Mouse (Mus musculus): ENCODE results near the gene Peli3.
A peak's percentile ranks its signal among the peaks of the same experiment; 100 is the strongest.

The Peli3 gene

DNA sequence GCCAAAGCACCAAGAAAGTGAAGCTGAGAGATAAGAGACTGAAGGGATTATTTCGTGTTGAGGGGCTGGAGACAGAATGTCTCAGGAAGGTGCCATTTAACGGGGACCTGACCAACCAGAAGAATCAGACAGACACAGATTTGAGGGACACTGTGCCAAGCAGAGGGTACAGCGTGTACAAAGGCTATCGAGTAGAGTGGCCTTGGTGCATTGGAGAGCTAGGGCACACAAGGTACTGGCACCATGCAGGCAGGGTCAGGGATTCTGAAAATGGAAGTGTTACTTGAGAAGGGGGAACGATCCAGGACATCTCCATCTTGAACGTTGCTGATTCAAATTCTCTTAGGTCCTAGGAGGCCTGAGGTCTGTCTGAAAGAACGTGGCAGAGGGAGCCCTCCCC lies 33.6 kb downstream of the Peli3 start:
- DNase-seq (ENCODE audit: low spot score): no peak

GRCm38 (mm10) chr19:4908107-4908506 lies 34.8 kb downstream of the Peli3 start:
- DNase-seq (ENCODE audit: low spot score): no peak

- DNase-seq (ENCODE audit: low spot score): peak; percentile 77
Measured at GRCm38 (mm10) chr19:4905979-4906794, 36.7 kb downstream of the Peli3 start, which contains the start of gene Bbs1. TSS of gene Bbs1 (minus strand) at chr19:4906628.

- no peak for DNase-seq (ENCODE audit: low spot score)
Measured at GRCm38 (mm10) chr19:4899888-4900287, 43.0 kb downstream of the Peli3 start.

GRCm38 (mm10) chr19:4898972-4899371 lies 44.0 kb downstream of the Peli3 start:
- no peak for DNase-seq (ENCODE audit: low spot score)

DNA sequence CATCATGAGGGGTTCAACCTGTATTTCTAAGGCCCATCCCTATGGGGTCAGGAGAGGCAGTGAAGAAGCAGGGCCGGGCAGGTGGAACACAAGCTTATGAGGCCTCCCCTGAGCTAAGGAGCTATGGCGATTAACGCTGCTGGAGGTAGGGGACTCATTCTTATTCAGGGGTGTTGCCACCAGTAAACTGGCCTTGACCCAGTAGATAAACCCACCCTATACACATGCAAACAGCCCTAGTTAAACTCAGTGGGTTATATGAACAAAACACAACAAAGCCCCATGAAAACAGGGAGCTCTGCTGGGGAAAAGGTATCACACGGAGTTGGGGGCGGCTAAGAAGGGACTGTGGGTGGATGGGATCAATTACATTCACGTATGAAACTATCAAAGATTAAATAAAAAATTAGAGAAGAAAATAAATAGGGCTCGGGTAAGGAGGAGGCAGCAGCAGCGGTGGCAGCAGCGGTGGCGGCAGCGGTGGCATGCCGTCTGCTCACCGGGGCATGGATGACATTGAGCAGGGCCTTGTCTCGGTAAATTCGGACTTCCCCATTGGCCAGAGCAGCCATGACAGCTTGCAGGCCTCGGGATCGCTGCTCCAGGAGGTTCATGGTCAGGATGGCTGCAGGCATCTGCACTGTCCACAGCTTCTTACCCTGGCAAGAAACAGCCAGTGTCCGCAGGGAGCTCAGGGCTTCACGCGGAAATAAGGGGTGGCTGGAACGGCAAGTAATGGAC lies 46.0 kb downstream of the Peli3 start:
- DNase-seq (ENCODE audit: low spot score): no peak

DNA sequence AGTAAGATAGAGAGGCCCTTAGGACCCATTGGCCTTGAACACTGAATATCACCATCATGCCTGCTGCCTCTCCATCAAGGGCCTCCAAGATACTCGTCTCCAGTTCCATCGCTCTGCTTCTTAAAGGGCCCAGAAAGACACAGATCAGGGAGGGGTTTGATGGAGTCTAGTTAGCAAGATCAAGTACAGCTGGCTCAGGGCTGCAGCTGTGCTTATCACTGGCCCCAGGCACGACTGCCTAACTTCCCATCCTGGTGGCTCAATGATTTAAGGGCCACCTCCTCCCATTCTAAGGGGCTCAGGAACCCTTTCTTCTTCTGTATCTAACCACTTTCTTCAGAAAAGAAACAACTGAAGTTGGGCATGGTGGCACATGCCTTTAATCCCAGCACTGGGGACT lies 51.1 kb downstream of the Peli3 start:
- no peak for DNase-seq (ENCODE audit: low spot score)

- DNase-seq (ENCODE audit: low spot score): no peak
Measured at GRCm38 (mm10) chr19:4889791-4890190, 53.1 kb downstream of the Peli3 start.

DNA sequence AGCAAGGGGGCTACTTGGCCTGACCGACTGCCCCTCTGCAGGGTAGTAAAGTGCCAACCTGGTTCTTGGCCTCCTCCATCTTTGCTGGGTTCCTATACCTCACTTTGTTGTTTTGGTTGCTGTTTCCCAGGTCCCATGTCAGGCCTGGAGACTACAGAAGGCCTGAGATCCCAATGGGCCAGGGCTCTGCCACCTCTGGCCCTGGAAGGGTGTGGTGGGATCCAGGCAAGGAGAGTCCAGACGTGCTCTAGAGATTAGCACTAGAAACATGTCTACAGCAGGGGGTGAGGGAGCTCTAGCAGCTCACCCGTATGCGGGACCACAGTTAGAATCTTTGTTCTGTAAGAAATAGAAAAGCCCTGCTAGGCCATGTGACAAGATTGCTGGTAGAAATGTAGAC lies 59.0 kb downstream of the Peli3 start:
- no peak for DNase-seq (ENCODE audit: low spot score)

All from ovary, postnatal 10 days (tissue).